Mouse (Mus musculus): ENCODE data around the gene Kif21a.

Gene Kif21a

DNA sequence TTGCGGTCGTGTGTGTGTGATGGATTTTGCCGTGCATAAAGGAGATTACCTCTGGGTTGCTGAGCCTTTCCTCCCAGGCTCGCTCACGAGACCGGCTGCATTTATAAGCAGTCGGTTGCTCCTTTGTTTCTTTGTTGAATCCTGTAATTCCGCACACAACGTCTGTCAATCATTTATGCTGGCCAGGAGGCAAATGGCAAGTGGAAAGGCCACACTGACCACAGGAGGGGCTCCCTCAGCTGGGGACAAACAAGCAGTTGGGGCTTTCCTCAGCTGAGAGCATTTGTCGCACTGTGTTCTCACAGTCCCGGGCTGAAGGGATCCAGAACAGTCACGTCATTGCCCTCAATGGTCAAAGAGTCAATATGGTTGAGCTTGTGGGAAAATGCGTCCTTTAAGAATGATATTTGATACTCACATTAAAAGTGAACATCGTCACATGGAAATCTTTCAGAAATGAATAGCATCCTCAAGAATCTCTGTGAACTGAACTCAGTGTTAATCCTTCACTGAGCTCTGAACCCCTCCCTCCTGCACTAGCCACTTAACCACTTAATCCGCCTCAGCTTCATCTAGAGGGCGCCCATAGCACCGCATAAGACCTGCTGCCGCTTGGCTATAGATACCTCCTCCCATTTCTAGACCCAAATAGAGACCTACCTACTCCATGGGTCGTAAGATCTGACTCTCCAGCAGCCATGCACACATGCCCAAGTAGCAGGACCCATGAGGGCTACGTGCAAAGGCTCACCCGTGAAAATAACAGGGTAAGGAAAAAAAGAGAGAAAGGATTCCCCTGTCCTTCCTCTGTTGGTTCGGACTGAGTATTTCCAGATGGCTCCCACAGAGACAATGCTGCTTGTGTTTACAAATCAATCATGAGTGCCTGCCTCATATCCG is 32.2 kb downstream of the Kif21a start:
- DNase-seq, result peak; percentile 69

DNA sequence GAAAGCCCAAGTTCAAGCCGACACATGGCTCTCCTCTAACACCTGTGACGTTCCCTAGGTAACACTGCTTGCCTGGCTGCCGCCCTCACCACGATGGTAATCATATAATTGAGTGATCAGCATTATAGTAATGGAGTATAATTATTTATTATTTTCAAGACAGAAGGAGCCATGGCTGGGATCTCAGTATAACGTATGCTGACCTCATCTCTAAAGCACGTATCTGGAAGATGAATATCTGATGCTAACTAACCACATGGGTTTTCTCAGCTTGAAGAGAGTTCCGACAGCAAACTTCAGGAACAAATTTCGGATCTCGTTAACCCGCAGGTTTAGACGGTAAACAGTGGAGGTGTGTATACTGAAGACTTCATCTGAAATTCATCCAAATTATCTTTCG is 33.4 kb downstream of the Kif21a start:
- no peak for DNase-seq

GRCm38 (mm10) chr15:91012793-91013580 is 36.8 kb downstream of the Kif21a start:
- DNase-seq, result no peak

DNA sequence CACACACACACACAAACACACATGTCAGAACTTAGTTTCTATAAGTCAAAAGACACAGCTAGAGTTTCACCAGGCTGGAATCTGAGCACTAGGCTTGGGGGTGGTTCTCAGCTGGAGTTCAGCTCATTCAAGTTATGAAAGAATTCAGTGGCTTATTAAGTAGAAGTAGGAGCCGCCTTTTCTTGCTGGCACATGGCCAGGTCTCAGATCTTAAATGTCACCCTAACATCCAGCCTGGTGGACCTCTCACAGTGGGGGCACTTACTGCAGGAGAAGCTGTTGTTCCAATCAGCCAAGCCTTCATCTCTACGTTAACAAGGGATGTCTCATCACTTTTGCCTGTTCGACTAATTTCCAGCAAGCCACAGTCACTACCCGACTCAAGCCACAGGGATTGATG is 39.5 kb downstream of the Kif21a start:
- DNase-seq, result no peak

- no peak for DNase-seq
Measured at GRCm38 (mm10) chr15:91007123-91007830, 42.5 kb downstream of the Kif21a start.

DNA sequence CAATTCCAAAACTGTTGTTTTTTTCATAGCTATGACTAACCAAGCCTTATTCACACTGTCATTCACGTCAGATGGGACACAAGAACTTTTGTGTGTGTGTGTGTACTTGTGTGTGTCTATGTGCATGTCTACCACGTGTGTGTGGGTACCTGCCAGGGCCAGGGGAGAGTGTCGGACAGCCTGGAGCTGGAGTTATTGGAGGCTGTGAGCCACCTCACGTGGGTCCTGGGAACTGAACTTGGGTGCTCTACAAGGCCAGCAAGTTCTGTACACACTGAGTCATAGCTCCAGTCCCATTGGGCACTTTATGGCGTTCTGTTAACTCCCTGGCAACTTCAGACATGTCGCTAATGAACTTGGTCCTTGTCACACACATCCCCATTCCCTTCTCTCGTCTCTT is 45.0 kb downstream of the Kif21a start:
- DNase-seq, result no peak

GRCm38 (mm10) chr15:91001037-91001616 is 48.6 kb downstream of the Kif21a start:
- no peak for DNase-seq

- DNase-seq, result no peak
Measured at GRCm38 (mm10) chr15:91000280-91001036, 49.3 kb downstream of the Kif21a start.

GRCm38 (mm10) chr15:90992871-90993270 is 56.9 kb downstream of the Kif21a start:
- DNase-seq, result no peak

- DNase-seq, result no peak
Measured at GRCm38 (mm10) chr15:90992388-90992787, 57.4 kb downstream of the Kif21a start.

DNA sequence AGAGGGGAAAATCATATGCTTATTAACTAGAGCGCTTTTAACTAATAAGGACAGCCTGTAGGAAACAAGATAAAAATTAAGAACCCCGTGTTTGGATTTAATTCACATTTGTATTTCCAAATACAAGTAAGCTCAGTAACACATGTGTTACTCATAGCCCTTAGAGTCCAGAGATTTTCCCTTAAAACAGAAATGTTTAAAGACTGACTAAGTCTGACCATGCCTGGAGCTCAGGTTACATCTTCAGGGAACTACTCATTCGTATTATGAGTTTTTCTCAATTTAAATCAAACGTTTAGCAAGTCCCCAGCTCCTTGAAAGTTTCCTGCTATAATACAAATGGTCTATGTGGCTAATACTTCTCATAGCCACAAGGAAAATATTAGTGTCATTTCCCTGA is 57.9 kb downstream of the Kif21a start:
- DNase-seq, result no peak

DNA sequence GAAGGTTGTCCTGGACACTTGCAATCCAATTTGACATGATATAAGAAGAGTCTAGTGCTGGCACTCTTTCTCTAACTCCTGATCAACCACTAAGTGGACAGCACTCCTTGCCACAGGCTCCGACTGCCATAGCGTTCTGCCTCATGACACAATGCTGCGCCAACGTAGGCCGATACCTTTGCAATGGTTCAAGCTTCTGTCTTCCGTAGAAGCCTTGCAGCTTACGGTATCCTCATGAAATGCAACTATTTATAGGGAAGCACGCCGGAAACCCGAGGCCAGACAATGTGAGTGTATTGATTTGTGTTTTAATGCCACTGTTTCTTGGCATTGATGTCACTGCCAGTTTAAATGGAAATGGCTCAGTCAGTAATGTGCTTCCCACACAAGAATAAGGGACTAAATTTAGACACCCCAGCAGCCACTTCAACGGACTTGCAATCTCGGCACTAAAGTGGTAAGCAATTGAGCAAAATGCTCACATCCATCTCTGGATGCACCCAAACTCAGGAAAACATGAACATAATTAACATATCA is 62.0 kb downstream of the Kif21a start:
- no peak for DNase-seq

DNA sequence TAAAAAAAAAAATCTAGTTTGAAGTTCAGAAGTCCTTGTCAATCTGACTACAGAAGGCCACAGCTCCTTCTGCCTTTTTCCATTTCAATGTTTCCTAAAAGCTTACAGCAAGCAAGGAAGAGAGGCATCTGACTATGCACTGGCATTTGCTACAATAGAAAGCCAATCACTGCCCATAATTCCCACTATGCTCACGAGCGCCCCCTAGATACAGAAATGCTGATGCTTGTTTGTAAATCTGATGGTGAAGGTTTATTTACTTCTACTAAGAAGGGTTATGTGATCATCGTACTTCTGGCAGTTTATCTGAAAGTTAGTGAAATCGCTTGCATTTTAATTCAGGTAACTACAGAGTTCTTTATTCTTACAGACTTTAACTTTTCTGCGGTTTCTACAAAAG is 73.8 kb downstream of the Kif21a start:
- DNase-seq, result no peak

- DNase-seq, result peak; percentile 50
Measured at GRCm38 (mm10) chr15:90971914-90972767, 77.6 kb downstream of the Kif21a start.

- DNase-seq, result no peak
Measured at GRCm38 (mm10) chr15:90963320-90963719, 86.4 kb downstream of the Kif21a start.

DNA sequence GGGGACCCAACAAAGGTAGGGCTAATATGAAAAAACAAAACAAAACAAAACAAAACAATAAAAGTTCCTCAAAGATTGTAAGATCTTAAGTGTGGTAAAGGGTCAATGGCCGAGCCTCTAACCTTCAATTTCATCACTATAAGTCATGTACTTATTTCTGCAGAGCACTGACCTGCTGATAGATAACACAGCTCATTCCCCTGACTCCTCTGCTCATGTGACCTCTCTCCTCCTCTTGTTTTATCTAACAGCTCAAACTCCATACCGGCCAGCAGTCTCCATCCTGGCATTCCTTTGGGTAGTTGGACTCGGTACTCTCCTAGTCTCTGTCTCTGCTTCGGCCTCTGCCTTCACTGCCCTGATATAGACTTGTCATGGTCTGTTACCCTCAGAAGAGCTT is 87.2 kb downstream of the Kif21a start:
- no peak for DNase-seq

GRCm38 (mm10) chr15:90960831-90961554 is 88.8 kb downstream of the Kif21a start:
- DNase-seq, result no peak

GRCm38 (mm10) chr15:90951383-90951782 is 98.4 kb downstream of the Kif21a start:
- no peak for DNase-seq

DNA sequence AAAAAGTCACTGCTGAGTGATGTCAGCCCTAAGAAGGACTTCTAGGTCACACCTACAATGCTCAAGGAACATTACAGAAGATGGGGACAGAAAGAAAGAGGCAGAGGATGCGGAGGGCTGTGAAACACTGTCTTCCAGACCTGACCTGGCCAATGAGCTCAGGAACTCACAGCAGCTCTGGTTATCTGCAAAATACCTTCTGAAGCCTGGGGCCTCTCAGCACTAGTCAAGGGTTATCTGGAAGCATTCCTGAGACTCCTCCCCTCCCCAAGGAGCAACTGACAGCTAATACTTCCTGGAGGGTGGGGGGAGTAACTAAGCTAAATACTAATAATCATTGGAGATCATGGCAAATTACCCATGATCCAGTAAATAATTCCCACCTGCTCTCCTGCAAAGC is 111.3 kb downstream of the Kif21a start:
- DNase-seq, result no peak

DNA sequence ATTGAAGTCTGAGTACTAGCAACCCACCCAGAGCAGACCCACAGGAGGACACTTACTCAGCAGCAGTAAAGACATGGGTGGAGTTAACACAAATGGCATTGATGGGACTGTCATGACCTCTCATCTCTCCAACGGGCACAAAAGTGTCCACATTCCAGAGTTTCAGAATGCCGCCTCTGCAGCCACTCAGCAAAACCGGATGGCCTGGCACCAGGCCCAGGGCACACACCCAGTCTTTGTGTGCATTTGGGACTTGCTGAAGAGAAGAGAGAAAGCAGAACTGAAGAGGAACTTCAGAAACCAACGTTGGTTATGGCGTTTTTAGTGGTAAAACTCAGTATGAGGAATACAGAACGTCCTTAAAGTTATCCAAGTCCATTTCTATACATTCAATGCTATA is 114.2 kb downstream of the Kif21a start:
- DNase-seq, result no peak

Measured in embryo, embryonic 11 days (tissue).